Mouse (Mus musculus): ENCODE measurements around the gene Zfp541. TPM values are rescaled to one million over a fixed set of nuclear protein-coding genes. Genes with fewer than 3 reads are reported as not detected.

The Zfp541 gene
- polyA plus RNA-seq, 1 experiment: not detected

GRCm38 (mm10) chr7:16018016-16018810 lies 43.4 kb upstream of the Zfp541 start:
- TF ChIP-seq EP300 (IDR thresholded peaks at IDR 0.05; ENCODE audit: insufficient read depth, low read depth, low read length) (no peak), CTCF (IDR thresholded peaks at IDR 0.05; ENCODE audit: low read depth, low read length) (no peak), POLR2A (IDR thresholded peaks at IDR 0.05; ENCODE audit: insufficient read depth, low read length) (no peak)
- Histone ChIP-seq H3K4me3 (ENCODE audit: low read depth, low read length) (no peak overlapping the region), H3K9me3 (replicated peaks; ENCODE audit: control insufficient read depth, insufficient read depth, low read length, poor library complexity, severe bottlenecking) (no peaks in the 10 kb centered on the region), H3K27me3 (ENCODE audit: control insufficient read depth, insufficient read depth, low read length, poor library complexity, severe bottlenecking) (no peaks in the 10 kb centered on the region), H3K9ac (ENCODE audit: low read depth, poor library complexity, severe bottlenecking) (no peak overlapping the region), H3K36me3 (ENCODE audit: control insufficient read depth, insufficient read depth, low read length, poor library complexity, severe bottlenecking) (no peaks in the 10 kb centered on the region), H3K4me1 (ENCODE audit: control insufficient read depth, insufficient read depth, low read length) (peaks cover 7% of the 10 kb centered on the region), H3K27ac (ENCODE audit: insufficient read depth, low read length) (no peak overlapping the region)

GRCm38 (mm10) chr7:16019256-16020094 lies 42.1 kb upstream of the Zfp541 start:
- no peak overlapping the region for H3K9ac ChIP-seq (ENCODE audit: low read depth, poor library complexity, severe bottlenecking)
- no peaks in the 10 kb centered on the region for H3K36me3 ChIP-seq (ENCODE audit: control insufficient read depth, insufficient read depth, low read length, poor library complexity, severe bottlenecking)
- no peaks in the 10 kb centered on the region for H3K9me3 ChIP-seq (replicated peaks; ENCODE audit: control insufficient read depth, insufficient read depth, low read length, poor library complexity, severe bottlenecking)
- H3K4me3 ChIP-seq (ENCODE audit: low read depth, low read length): no peak overlapping the region
- no peak overlapping the region for H3K27ac ChIP-seq (ENCODE audit: insufficient read depth, low read length)
- no peaks in the 10 kb centered on the region for H3K27me3 ChIP-seq (ENCODE audit: control insufficient read depth, insufficient read depth, low read length, poor library complexity, severe bottlenecking)
- H3K4me1 ChIP-seq (ENCODE audit: control insufficient read depth, insufficient read depth, low read length): peaks cover 7% of the 10 kb centered on the region
- TF ChIP-seq EP300 (IDR thresholded peaks at IDR 0.05; ENCODE audit: insufficient read depth, low read depth, low read length): no peak
- no peak for TF ChIP-seq CTCF (IDR thresholded peaks at IDR 0.05; ENCODE audit: low read depth, low read length)
- TF ChIP-seq POLR2A (IDR thresholded peaks at IDR 0.05; ENCODE audit: insufficient read depth, low read length): no peak

GRCm38 (mm10) chr7:16024603-16025222 lies 36.9 kb upstream of the Zfp541 start:
- H3K9ac ChIP-seq (ENCODE audit: low read depth, poor library complexity, severe bottlenecking): no peak overlapping the region
- no peak overlapping the region for H3K27ac ChIP-seq (ENCODE audit: insufficient read depth, low read length)
- H3K4me1 ChIP-seq (ENCODE audit: control insufficient read depth, insufficient read depth, low read length): peaks cover 7% of the 10 kb centered on the region
- H3K27me3 ChIP-seq (ENCODE audit: control insufficient read depth, insufficient read depth, low read length, poor library complexity, severe bottlenecking): no peaks in the 10 kb centered on the region
- no peaks in the 10 kb centered on the region for H3K36me3 ChIP-seq (ENCODE audit: control insufficient read depth, insufficient read depth, low read length, poor library complexity, severe bottlenecking)
- H3K4me3 ChIP-seq (ENCODE audit: low read depth, low read length): no peak overlapping the region
- H3K9me3 ChIP-seq (replicated peaks; ENCODE audit: control insufficient read depth, insufficient read depth, low read length, poor library complexity, severe bottlenecking): no peaks in the 10 kb centered on the region; the same call in 1 of the 2 replicates
- no peak for TF ChIP-seq EP300 (IDR thresholded peaks at IDR 0.05; ENCODE audit: insufficient read depth, low read depth, low read length)
- no peak for TF ChIP-seq CTCF (IDR thresholded peaks at IDR 0.05; ENCODE audit: low read depth, low read length)
- no peak for TF ChIP-seq POLR2A (IDR thresholded peaks at IDR 0.05; ENCODE audit: insufficient read depth, low read length)

- TF ChIP-seq EP300 (IDR thresholded peaks at IDR 0.05; ENCODE audit: insufficient read depth, low read depth, low read length) (no peak), POLR2A (IDR thresholded peaks at IDR 0.05; ENCODE audit: insufficient read depth, low read length) (no peak), CTCF (IDR thresholded peaks at IDR 0.05; ENCODE audit: low read depth, low read length) (no peak)
- H3K4me1 ChIP-seq (ENCODE audit: control insufficient read depth, insufficient read depth, low read length): no peaks in the 10 kb centered on the region
- H3K4me3 ChIP-seq (ENCODE audit: low read depth, low read length): no peak overlapping the region
- no peaks in the 10 kb centered on the region for H3K27me3 ChIP-seq (ENCODE audit: control insufficient read depth, insufficient read depth, low read length, poor library complexity, severe bottlenecking)
- H3K9me3 ChIP-seq (replicated peaks; ENCODE audit: control insufficient read depth, insufficient read depth, low read length, poor library complexity, severe bottlenecking): no peaks in the 10 kb centered on the region; the same call in 1 of the 2 replicates
- H3K9ac ChIP-seq (ENCODE audit: low read depth, poor library complexity, severe bottlenecking): no peak overlapping the region
- H3K36me3 ChIP-seq (ENCODE audit: control insufficient read depth, insufficient read depth, low read length, poor library complexity, severe bottlenecking): no peaks in the 10 kb centered on the region
- no peak overlapping the region for H3K27ac ChIP-seq (ENCODE audit: insufficient read depth, low read length)
Measured at GRCm38 (mm10) chr7:16028102-16028927, 33.3 kb upstream of the Zfp541 start.

- TF ChIP-seq EP300 (IDR thresholded peaks at IDR 0.05; ENCODE audit: insufficient read depth, low read depth, low read length): no peak
- TF ChIP-seq CTCF (IDR thresholded peaks at IDR 0.05; ENCODE audit: low read depth, low read length): no peak
- no peak for TF ChIP-seq POLR2A (IDR thresholded peaks at IDR 0.05; ENCODE audit: insufficient read depth, low read length)
- Histone ChIP-seq H3K4me3 (ENCODE audit: low read depth, low read length) (no peak overlapping the region), H3K27me3 (ENCODE audit: control insufficient read depth, insufficient read depth, low read length, poor library complexity, severe bottlenecking) (no peaks in the 10 kb centered on the region), H3K9ac (ENCODE audit: low read depth, poor library complexity, severe bottlenecking) (no peak overlapping the region), H3K9me3 (replicated peaks; ENCODE audit: control insufficient read depth, insufficient read depth, low read length, poor library complexity, severe bottlenecking) (no peaks in the 10 kb centered on the region; the same call in 1 of the 2 replicates), H3K4me1 (ENCODE audit: control insufficient read depth, insufficient read depth, low read length) (no peaks in the 10 kb centered on the region), H3K36me3 (ENCODE audit: control insufficient read depth, insufficient read depth, low read length, poor library complexity, severe bottlenecking) (no peaks in the 10 kb centered on the region), H3K27ac (ENCODE audit: insufficient read depth, low read length) (no peak overlapping the region)
Measured at GRCm38 (mm10) chr7:16031072-16031471, 30.5 kb upstream of the Zfp541 start.

All from ES-Bruce4 (cell line).